Mouse (Mus musculus) myocyte (in vitro differentiated cells): ENCODE measurements at regions not wholly inside any gene's neighbourhood (a gene's known extent, or its start where the extent isn't known, plus 50 kb on each side); places are given as distances from the start of the nearest gene placed in this dataset.

Experiments
- CEBPB ChIP-seq: IDR thresholded peaks from 2 replicates; pipeline ENCODE4 v1.6.1; 2011; ENCODE audit warnings: mild to moderate bottlenecking, moderate library complexity; ENCODE audit not compliant: poor library complexity, insufficient read depth, severe bottlenecking
- MYOD1 ChIP-seq, 3 experiments: IDR thresholded peaks; one replicate each; pipeline ENCODE4 v1.6.1; 2011; ENCODE audit warnings: control low read depth in 2 of 3, low read depth in 2 of 3, mild to moderate bottlenecking in 2 of 3, moderate library complexity in 1 of 3; ENCODE audit not compliant: insufficient read length in 2 of 3, control insufficient read depth in 1 of 3
- MYOG ChIP-seq, 3 experiments: IDR thresholded peaks; one replicate each; pipeline ENCODE4 v1.6.1; 2011; ENCODE audit warnings: control low read depth in 2 of 3, low read depth in 2 of 3, mild to moderate bottlenecking in 2 of 3; ENCODE audit not compliant: insufficient read length in 2 of 3, control insufficient read depth in 1 of 3, insufficient read depth in 1 of 3
- POLR2A ChIP-seq: IDR thresholded peaks from one replicate; pipeline ENCODE4 v1.6.1; 2011; ENCODE audit warnings: low read depth, mild to moderate bottlenecking, control low read depth, moderate library complexity; ENCODE audit not compliant: insufficient read length
- POLR2AphosphoS2 ChIP-seq: IDR thresholded peaks from one replicate; pipeline ENCODE4 v1.6.1; 2011; ENCODE audit warnings: low read depth, control low read depth; ENCODE audit not compliant: insufficient read length
- SRF ChIP-seq: IDR thresholded peaks from one replicate; pipeline ENCODE4 v1.6.1; 2011; ENCODE audit warnings: low read depth; ENCODE audit not compliant: control insufficient read depth, insufficient read length
- USF1 ChIP-seq: IDR thresholded peaks from one replicate; pipeline ENCODE4 v1.6.1; 2011; ENCODE audit warnings: low read depth, mild to moderate bottlenecking, control low read depth, moderate library complexity

DNA sequence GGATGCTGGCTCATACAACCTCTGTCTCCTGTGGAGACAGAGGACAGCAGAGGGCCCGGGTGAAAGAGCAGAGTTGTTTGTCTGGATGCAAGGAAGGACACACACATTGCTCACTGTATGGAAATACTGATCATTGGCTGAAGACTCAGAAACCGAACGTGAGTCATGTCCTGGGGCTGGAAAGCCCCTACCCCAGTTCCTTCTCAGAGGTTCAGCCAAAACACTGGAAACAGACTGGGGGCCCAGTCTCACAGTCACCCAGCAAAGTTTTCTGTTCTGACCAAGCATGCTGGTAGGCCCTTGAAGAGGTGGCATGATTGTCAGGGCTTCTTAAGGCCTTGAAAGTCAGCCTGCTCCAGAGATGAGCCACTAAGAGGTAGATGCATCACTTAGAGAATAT is 360.8 kb upstream of the 3110018I06Rik start:
- TF ChIP-seq MYOD1 (IDR thresholded peaks at IDR 0.05; ENCODE audit: control insufficient read depth in 1 of 3, insufficient read length in 2 of 3, low read depth in 2 of 3): no peak
- no peak for TF ChIP-seq POLR2A
- no peak for TF ChIP-seq SRF
- no peak for TF ChIP-seq MYOG (IDR thresholded peaks at IDR 0.05; ENCODE audit: control insufficient read depth in 1 of 3, insufficient read depth in 1 of 3, insufficient read length in 2 of 3, low read depth in 2 of 3)
- TF ChIP-seq POLR2AphosphoS2: no peak
- TF ChIP-seq USF1: no peak
- no peak for TF ChIP-seq CEBPB
